Mouse (Mus musculus) lung, adult 18-20 months (tissue): ENCODE measurements around the gene Ppp1r12b.

Source experiments
- DNase-seq, 2 experiments: peaks; one replicate each; pipeline ENCODE4 v3.0.0; 2022; ENCODE audit warnings: mixed read lengths in 2 of 2

Ppp1r12b gene

DNA sequence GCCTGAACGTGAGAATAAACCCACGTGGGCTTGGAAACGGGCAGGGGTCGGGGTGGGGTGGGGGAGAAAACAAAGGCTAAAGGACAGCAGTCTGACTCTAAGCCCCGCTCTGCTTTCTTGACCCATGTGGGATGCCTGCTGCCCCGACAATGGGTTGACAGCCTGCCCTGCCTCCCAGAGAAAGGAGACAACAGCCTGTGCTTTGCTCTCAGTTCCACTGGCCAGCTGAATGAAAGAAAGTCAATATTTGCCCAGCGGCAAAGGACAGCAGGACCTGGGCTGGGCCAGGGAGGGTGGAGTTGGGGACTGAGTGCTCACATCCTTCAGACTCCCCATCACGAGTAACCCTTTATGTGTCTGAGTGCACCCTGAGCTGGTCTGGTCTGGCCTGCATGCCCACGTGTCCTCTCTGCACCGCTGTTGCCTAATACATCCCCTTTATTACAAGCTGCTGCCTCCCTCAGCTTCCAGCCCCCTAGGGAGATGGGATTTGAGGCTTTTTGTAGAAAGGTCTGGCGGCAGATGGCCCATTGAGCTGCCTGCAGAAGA, 242.2 kb downstream of the Ppp1r12b start:
- DNase-seq: peak; percentile 50 to 67

- no peak for DNase-seq
Measured at GRCm38 (mm10) chr1:134712781-134713299, 242.9 kb downstream of the Ppp1r12b start.

- no peak for DNase-seq
Measured at GRCm38 (mm10) chr1:134711653-134712052, 244.1 kb downstream of the Ppp1r12b start.

- no peak for DNase-seq
Measured at GRCm38 (mm10) chr1:134711061-134711460, 244.7 kb downstream of the Ppp1r12b start.

GRCm38 (mm10) chr1:134709411-134710306, 246.1 kb downstream of the Ppp1r12b start:
- DNase-seq: no peak

- DNase-seq: no peak
Measured at GRCm38 (mm10) chr1:134708801-134709385, 246.8 kb downstream of the Ppp1r12b start.

- DNase-seq: no peak
Measured at GRCm38 (mm10) chr1:134708274-134708673, 247.5 kb downstream of the Ppp1r12b start.

DNA sequence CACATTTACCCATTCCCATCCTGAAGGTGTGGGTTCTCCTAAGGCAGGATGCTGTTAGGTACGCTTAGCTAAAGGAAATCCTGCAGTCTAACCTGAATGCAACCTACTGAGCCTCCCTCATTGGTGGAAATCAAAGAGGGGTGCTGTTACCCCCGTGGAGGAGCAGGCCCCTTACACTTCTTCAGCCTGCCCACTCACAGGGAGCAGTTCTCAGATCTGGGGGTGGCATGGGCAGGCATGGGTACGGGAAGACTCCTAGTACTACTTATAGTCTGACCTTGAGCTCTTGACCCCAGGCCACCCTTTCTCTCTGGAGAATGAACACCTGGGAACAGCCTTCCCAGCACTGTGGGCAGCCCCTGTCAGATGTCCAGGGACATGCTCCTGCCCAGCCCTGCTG, 248.2 kb downstream of the Ppp1r12b start:
- DNase-seq: no peak

GRCm38 (mm10) chr1:134706549-134706948, 249.2 kb downstream of the Ppp1r12b start:
- DNase-seq: no peak
